Mouse (Mus musculus) mouse trophoblast stem cell (cell line): ENCODE data around the gene Rsph6a.
"Not testable (repeated sequence)": the region's sequence is repeated elsewhere in the genome, so short reads cannot be mapped to it uniquely, and the experiment has no call there.

Experiments used
- in situ Hi-C, 2 experiments: fragments of 300-500 bp; cut with MseI, MboI; formaldehyde crosslinking; loops; 2 replicates in 1 of 2; 3 replicates in 1 of 2; pipeline ENCODE4 v1.15.1; 2025

Rsph6a gene

GRCm38 (mm10) chr7:19046286-19047069 is 8.0 kb upstream of the Rsph6a start:
- in situ Hi-C loops = no loop called here

- in situ Hi-C loops = no loop called here
Measured at GRCm38 (mm10) chr7:19048006-19048527, 6.4 kb upstream of the Rsph6a start.

DNA sequence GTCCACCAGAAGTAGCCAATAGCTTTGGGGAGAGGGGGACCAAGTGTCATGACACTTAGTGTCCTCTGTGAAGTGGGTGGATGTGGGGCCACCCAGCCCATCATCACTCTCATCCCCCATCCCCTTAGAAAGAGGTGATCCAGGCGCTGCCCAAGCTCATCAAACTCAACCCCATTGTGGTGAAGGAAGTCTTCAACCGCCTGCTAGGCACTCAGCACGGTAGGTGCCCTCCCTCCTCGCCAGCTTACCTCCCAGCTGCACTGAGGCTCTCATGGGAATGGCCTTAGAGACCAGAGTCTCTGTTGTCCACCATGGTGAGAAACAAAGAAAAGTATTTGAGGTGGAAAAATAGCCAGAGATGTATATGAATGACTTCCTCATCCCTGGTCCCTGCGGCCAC is 5.2 kb upstream of the Rsph6a start:
- in situ Hi-C loops = no loop called here

DNA sequence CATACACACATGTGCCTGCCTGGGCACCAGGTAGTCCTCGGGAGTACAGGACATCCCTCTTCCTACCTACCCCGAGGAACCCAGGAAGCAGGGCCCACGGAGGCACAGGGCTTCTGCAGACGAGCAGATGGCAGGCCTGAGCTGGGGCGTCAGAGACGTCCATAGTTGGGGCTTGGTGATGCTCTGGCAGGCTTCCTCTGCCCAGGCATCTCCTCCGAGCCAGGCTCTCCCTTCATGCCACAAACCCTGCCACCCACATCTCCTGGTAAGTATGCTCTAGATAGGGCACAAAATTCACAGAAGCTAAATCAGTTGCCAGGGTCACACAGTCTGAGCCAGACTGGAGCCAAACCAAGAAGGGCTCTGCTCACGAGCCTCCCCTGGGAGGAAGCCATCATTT is 4.3 kb upstream of the Rsph6a start:
- in situ Hi-C loops = no loop called here

DNA sequence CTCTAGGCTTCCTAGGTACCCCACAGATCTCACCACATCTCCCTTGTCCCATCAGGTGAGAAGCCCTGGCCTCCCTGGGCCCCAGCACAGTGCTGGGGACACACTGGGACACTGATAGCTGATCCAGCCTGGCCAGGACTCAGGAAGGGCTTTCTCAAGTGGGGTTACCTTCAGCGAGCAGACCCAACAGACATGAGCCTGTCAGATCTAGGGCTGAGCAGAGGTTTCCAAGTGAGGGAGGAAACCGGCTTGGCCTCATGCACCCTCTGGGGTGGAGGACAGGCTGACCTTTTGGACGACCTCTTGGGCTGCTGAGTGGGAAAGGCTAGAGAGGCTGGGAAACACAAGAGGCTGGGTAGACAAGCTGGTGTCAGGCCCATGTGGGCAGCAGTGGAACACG is 3.3 kb upstream of the Rsph6a start:
- in situ Hi-C loops = no loop called here

DNA sequence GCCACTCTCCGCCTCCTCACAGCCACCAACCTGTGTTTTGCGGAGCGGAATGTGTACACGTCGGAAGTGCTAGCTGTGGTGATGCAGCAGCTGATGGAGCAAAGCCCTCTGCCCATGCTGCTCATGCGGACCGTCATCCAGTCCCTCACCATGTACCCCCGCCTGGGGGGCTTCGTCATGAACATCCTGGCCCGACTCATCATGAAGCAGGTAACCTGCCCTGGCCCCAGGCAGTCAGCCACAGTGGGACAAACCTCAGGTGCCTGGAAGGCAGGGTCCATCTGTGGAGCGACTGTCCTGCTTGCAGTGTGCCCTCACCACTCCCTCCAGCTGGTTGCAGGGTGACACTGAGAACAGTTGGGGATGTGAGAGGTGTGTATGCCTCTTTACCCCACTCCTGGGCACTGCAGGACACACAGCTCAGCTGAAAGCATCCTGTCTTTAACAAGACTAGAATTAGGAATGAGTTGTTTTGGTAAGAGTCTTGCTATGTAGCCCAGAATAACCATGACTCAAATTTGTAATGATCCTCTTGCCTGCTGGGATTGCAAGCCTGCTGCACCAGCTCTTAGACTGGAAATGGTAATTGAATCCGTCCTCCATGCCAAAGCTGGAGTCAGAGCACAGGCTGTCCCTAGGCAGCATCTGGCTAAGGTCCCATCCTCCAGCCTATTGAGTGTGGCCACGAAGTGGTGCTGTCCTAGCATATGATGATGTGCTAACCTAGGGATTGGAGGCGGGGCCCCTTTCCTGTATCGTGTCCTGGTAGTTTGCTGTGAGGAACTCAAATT is 1.9 kb upstream of the Rsph6a start:
- in situ Hi-C loops = no loop called here

DNA sequence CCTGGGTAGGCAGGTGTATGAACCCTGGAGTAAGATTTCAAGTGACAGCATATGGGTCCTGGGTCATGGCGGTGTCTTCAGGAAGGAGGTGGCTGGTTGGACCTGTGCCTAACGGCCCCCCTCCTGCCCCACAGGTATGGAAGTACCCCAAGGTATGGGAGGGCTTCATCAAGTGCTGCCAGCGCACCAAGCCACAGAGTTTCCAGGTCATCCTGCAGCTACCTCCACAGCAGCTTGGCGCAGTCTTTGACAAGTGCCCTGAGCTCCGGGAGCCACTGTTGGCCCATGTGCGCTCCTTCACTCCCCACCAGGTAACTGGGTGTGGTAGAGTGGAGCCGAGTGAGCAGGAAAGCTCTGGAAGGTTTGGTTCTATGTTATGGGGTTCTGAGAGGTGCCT is 1.4 kb upstream of the Rsph6a start:
- in situ Hi-C loops = no loop called here

GRCm38 (mm10) chr7:19054777-19055076 is 237 bp downstream of the Rsph6a start:
- in situ Hi-C loops = no loop called here

DNA sequence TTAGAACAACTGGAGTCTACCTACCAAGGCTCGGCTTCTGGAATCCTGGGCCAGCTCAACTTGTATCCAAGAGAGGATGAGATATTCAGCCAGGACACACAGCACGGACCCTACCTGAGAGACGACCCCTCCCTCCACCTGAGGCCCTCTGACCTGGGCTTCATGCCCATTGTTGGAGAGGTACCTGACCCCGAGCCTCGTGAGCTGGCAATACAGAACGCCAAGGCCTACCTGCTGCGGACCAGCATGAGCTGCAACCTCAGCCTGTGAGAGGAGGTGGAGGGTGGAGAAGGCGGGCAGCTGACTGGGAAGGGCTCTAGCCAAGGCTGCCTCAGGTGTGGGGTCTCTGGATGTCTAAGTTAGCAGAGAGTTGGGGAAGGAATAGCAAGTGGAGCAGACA is 618 bp downstream of the Rsph6a start:
- in situ Hi-C loops = no loop called here

- in situ Hi-C loops = no loop called here
Measured at GRCm38 (mm10) chr7:19057405-19057804, 2.9 kb downstream of the Rsph6a start.

DNA sequence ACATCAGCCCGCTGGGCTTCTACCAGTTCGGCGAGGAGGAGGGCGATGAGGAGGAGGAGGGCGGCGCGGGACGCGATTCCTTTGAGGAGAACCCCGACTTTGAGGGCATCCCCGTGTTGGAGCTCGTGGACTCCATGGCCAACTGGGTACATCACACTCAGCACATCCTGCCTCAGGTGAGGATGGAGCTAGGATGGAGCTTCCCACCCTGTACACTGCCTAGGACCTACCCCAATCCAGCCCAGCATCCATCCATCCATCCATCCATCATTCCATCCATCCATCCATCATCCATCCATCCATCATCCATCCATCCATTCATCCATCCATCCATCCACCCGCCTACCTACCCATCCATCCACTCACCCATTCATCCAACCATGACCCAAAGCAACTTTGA is 11.4 kb downstream of the Rsph6a start:
- in situ Hi-C loops = loop anchor here in 1 of 2 experiments (5.0 kb wide), 1 partner anchor 46 kb away; no protein-coding TSS in a partner anchor

GRCm38 (mm10) chr7:19067063-19067462 is 12.6 kb downstream of the Rsph6a start:
- in situ Hi-C loops = loop anchor here in 1 of 2 experiments (5.0 kb wide), 1 partner anchor 45 kb away; no protein-coding TSS in a partner anchor

DNA sequence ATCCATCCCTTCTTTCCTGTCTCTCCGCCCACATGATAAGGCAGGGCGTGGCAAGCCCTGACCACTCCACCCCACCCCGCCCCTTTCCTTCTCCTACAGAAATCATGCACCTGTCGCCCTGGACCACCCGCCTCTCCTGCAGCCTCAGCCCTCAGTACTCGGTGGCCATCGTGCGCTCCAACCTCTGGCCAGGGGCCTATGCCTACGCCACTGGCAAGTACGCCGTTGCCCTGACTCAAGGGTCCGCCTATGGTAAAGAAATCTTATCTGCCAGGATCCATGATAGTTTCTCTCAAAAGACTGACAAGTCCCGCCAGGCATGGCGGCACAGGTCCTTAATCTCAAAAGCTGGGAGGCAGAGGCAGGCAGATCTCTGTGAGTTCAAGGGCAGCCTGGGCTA is 13.4 kb downstream of the Rsph6a start:
- in situ Hi-C loops = loop anchor here in 1 of 2 experiments (5.0 kb wide), 1 partner anchor 44 kb away; no protein-coding TSS in a partner anchor

DNA sequence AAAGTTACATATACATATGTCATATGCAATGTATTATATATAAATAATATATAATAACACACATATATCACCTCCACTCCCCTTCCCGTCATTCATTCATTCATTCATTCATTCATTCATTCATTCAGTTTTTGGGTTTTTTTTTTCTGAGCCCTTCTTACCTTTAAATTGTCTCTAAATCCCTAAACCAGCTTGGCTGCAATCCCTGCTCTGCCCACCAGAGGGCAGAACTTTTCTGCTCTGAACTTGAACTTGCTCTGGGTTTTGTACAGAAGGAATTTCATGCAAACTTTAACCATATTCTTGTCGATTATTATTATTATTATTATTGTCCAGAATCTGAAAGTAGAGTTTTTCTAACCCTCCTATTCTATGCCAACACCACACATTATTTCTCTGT is 14.2 kb downstream of the Rsph6a start:
- in situ Hi-C loops = loop anchor here in 1 of 2 experiments (5.0 kb wide), 1 partner anchor 44 kb away; no protein-coding TSS in a partner anchor

GRCm38 (mm10) chr7:19069500-19069899 is 15.0 kb downstream of the Rsph6a start:
- in situ Hi-C loops = loop anchor here in 1 of 2 experiments (5.0 kb wide), 1 partner anchor 43 kb away; no protein-coding TSS in a partner anchor

- in situ Hi-C loops = not testable (repeated sequence)
Measured at GRCm38 (mm10) chr7:19071024-19071423, 16.5 kb downstream of the Rsph6a start.

GRCm38 (mm10) chr7:19073504-19073903 is 19.0 kb downstream of the Rsph6a start:
- in situ Hi-C loops = no loop called here

DNA sequence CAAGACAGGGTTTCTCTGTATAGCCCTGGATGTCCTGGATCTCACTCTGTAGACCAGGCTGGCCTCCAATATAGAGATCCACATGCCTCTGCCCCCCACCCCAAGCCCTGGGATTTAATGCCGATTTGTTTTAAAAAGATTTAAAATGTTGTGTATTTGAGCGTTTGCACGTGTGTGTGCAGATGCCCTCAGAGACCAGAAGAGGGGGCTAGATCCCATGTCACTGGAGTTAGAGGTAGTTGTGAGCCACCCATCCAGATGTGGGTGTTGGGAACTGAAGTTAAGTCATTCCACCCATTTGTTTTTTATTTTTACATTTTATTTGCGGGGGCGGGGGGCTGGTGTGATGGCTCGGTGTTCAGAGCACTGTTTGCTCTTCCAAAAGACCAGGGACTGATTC is 20.0 kb downstream of the Rsph6a start:
- in situ Hi-C loops = no loop called here

GRCm38 (mm10) chr7:19075231-19075630 is 20.7 kb downstream of the Rsph6a start:
- in situ Hi-C loops = no loop called here

DNA sequence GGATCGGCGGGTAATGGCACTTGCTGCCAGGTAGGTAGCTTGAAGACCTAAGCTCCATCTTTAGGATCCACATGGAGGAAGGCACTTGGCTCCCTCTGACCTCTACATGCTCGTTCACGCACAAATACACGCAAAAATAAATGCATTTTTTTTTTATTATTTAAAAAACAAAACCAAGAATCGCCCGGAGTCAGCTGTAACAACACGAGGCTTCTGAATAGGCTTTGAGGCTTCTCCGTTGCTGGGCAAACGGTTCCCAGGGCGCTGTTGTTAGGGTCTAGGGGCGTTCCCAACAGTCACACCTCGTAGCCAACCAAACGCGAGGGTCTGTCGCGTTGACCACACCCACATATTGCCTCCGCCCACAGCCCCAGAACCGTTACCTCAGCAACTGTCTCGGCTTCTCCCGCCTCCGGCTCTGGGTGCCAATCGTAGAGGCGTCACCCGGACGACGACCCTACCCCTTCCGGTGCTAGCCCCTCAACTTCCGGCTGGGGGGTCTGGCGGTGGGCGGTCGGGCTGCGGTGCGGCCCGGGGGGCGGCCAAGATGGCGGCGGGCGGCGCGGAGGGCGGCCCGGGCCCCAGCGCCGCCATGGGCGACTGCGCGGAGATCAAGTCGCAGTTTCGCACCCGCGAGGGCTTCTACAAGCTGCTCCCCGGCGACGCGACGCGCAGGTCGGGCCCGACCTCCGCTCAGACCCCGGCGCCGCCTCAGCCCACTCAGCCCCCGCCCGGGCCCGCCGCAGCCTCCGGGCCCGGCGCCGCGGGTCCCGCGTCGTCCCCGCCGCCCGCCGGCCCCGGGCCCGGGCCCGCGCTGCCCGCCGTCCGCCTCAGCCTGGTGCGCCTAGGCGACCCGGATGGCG is 21.5 kb downstream of the Rsph6a start, which contains the start of gene Dmwd:
TSS of gene Dmwd (plus strand) at position 505 of the 863 bp plus-strand sequence.
- in situ Hi-C loops = no loop called here

DNA sequence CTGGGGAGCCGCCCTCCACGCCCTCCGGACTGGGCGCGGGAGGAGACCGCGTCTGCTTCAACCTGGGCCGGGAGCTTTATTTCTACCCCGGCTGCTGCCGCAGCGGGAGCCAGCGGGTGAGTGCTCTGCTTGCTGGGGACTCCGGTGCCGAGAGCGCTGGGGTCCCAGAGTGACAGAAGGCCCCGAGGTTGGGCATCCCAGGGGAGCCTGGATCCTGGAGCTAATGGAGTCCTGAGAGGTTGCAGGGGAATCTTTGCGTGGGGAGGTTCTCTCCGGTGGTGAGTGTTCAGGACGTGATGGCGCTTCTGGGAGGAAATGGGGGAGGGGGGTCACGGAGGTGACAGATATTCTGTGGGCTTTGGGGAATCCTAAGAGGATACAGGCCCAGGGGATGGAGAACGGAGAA is 22.1 kb downstream of the Rsph6a start:
- in situ Hi-C loops = no loop called here
